Mouse (Mus musculus) embryo, embryonic 11.5 days (tissue): ENCODE measurements at regions not wholly inside any gene's neighbourhood (a gene's known extent, or its start where the extent isn't known, plus 50 kb on each side); places are given as distances from the start of the nearest gene placed in this dataset.

Experiments used
- DNase-seq: peaks from one replicate; pipeline ENCODE4 v3.0.0-alpha.2; 2012; ENCODE audit warnings: low read depth, low spot score

DNA sequence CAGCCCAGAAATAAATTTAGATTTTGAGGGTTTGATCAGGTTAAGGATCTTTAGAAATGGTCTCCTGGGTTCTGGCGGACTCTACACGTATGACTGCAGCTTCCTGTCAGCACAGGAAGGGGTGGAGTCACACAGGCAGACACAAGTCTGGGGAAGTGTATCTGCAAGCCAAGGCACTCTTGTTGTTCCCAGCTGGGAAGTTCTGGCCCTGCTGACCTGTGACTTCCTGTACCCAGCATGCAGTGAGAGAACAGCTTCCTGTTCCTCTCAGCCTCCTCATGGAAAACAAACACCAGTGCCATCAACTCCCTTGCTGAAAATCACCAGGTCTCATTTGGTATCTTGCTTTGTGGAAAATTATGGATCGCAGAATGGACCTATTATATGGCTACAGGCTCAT, 140.9 kb downstream of the Ets2 start:
- DNase-seq: no peak

DNA sequence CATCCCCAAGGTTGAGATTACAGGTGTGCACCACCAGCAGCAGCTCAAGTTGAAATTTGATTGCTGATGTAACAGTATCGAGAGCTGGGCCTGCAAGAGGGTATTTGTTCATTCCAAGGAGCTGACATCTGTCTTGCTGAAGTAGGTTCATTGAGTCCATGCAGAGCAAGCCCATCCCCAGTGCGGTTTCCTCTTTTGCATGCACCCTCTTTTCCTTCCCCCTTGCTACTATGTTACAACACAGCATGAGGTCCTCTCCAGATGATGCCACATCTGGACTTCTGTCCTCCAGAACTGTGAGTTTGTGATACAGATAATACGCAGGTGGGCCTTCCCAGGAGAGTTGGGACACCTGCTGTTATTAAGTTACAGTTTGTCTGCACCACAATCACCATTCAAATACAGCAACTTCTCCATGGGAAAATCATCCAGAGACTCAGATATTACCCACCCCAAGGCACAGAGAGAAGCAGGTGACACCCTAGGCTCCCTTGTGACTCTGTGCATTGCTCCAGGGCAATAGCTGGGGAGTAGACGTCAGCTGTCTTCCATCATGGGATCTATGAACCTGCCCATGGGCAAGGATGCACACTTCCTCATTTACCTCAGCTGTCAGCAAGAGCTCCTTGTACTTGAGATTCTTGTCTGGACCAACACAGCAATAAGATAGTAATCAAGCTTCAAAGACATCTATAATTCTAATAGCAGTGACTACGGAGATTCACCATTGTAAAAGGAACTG, 137.8 kb downstream of the Ets2 start:
- DNase-seq: no peak

DNA sequence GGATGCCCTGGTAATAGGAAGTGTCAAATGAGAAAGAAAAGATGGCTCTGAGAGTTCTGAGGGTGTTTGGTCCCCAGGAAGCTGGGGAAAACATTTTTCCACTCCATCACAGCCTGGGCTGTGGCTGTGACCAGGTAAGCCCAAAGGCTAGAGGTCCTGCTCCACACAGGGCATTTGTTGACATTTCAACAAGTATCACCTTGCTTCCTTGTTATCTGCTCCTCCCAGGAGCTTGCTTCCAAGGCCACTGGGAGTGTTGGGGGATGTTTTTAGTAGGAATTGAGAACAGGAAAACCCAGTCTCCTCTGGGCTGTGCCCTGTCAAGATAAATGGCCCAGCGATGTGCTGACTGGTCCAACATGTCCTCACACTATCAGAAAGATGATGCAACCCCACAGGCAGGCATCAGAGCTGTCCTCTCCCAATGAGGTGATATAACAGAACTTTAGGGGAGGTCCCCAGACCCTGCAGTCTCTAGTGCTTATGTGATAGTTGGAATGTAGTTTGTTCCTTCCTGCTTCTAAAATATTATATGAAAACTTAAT, 137.1 kb downstream of the Ets2 start:
- DNase-seq: no peak

DNA sequence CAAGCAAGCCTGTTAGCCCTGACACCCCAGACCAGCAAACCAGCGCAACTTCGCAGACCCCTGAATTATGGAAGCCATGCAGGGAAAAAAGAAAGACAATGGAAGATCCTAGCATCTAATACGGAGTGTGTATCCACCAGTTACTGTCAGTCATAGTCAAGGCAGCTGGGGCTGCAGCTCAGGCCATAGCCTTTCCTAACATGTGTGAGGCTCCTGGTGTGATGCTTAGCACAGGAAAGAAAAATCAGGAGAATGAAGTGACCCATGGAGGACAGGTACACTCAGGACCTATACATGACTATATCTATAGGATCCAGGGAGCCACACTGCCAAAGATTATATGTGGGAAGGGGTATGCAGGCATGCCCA, 136.6 kb downstream of the Ets2 start:
- DNase-seq: no peak

DNA sequence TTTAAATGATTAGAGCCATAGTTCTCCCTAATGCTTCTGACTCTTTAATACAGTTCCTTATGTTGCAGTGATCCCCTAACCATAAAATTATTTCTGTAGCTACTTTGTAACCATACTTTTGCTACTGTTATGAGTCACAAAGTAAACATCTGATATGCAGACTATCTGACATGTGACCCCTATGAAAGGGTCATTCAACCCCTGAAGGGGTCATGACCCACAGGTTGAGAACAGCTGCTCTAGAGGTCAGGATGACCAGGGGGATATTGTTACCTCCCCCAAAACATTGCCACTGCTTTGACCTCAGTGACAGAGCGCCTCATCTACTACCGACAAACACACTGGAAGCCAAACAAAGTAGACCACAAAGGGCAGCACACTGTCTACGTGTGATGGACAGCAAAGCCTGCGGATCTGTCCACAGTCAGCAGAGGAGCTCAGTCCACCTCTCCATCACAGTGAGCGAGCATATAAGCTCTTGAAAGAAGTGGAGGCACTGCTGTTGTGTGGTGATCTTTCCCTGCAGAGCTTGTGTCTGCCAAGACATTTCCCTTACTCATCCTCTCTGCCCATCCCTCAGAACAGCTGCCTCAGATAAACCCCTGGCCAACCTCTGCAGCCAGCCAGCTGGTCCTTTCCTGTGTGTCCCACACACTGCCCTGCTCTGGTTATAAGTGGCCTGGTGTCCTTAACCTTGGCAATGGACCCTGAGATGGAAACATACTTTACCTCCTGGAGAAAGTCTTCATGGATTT, 136.0 kb downstream of the Ets2 start:
- no peak for DNase-seq

DNA sequence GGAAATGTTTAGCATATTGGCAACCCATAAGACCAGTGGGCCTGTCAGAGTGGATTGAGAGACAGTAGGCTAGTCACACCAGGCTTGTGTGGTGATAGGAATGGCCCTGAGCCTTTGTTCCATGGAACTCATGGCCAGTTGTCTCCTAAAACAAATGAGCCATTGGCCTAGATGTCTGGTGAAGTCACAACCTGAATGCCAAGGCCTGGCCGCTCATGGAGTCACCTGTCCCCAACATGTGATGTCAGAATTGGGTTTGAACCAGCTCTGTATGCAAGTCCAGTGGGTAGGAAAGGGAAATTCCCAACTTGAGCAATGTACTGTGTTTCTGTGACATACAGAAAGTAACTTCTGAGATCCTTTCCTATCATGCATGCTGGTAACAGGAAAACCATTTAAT, 134.1 kb downstream of the Ets2 start:
- no peak for DNase-seq

DNA sequence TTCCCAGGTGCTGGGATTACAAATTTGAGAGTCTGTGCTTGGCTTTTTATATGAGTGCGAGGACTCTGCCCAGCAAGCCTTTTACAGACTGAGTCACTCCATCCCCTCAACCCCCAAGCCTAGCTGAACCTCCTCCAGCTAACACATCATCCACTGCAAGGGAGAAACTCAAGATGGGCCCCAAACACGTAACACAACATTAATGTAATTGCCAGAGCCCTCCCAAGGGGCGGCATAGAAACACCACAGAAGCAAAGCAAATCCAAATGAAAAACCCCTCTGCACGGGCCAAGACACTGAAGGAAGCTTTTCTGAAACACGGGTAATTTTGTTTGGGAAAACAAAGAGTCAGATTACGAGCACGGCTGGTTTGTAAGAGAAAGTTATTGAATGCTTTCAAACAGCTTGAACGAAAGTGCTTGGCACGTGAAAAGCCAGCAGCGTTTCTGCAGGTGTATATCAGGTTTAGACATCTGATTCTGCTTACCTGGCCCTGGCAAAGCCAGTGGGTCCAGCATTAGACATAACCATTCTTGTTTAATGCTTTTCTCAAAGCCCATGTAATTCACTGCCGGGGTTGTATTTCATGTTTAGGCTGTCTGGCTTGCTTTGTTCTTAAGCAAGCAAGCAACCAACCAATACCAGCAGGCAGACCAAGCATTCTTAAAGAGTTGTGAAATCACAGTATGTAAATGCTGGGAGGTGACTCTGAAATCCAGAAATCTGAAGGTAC, 132.8 kb downstream of the Ets2 start:
- DNase-seq: no peak

DNA sequence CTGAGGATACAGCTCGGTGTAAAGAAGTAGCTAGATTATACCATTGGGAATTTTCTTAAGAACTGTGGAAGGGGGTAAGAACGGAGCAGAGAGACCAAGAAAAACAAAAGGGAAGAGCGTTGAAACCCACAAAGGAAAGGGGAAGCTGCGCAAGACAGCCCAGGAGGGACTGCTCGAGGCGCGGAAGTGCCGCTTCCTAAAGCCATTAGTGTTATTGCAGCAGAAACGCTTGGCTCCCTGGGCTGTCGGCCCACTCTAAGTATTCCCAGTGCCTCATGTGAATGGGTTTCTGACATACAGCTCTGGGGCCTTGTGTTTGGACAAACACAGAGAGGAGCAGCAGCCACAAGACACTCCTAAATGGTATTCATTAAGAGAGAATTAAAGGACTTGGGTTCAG, 131.6 kb downstream of the Ets2 start:
- DNase-seq: no peak

DNA sequence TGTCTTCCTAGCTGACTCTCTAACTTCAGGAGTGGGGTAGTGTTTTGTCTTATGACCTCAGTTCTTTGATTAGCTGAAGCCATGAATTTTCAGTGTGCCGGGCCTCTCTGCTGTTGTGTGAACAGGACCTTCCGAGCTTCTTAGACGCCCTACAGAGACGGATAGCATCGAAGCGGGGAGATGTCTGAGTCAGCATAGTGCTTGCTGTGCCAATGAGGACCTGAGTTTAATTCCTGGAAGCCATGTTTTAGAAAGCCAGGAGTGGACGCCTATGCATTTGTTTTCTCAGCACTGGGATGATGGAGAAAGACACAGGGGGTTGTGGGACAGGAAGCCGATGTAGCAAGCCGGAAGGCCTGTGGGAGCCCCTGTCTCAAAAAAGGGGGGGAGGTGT, 130.5 kb downstream of the Ets2 start:
- DNase-seq: no peak

DNA sequence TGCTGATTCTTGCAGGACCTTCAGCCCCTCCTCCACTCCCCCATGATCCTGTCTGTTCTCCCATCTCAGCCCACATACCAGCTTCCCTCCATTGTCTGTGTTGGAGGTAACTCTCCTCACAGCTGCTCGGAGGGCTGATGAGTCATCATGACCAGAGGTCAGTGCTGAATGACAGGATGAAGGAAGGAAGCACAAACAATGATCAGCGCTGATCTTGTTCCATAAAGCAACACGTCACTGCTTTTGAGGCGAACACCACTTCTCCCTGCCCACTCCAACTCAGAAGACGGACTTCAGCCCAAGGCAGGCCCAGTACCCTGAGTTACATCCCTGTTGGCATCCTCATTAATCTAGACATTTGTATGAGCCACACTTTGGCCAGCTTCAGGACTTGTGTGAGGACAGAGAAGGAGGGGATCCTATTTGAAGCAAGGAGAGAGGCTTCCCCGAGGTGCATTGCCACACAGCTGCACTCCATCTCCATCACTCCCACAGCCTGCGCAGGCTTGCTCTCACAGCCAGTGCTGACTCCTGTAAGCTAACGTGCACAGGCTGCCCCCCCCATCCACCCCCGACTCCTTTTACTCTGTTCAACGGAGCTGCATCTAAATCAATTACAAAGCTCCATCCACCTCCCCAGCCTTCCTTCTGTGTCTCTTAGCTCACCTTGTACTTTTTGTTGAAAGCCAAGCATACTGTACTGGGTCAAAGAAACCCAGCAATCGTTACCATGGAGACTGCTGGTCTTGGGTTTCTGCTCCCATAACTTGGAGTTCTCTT, 129.9 kb downstream of the Ets2 start:
- no peak for DNase-seq

DNA sequence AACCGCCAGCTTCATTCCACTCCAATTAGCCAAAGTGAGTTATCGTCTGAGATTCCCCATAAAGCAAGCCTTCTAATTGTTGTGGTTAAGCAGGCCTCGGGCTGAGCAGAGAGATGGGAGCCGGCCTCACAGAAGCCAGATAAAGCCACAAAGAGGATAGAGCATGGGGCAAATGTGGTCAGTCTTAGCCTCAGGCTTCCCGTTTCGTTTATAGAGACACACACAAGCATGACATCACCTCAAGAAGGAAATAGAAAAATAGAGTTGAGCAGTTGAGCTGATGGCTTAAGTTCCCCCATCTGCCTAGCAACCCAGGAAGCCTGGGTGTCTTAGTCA, 125.5 kb downstream of the Ets2 start:
- no peak for DNase-seq

DNA sequence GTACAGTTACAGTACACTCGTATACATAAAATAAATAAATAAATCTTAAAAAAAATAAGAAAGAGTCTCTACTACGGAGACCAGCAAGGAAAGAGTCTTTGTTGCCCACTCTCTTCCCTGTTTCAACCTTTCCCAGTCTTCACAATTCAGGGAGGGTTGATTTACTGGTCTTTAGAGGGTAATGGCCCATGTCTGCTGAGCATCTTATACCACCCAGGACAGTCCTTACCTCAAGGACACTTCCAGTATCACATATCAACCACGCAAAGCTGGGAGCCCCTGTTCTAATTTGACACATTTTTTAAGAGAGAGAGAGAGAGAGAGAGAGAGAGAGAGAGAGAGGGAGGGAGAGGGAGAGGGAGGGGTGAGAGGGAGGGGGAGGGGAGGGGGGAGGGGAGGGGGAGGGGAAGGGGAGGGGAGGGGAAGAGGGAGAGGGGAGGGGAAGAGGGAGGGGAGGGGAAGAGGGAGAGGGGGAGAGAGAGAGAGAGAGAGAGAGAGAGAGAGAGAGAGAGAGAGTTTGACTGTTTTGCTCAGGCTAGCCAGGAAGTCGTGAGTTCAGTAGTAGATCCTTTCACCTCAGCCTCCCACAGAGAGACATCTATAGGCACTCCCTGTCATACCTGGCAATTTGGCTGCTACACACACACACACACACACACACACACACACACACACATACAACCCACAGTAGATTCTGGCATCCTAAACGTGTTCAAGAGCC, 125.0 kb downstream of the Ets2 start:
- no peak for DNase-seq

DNA sequence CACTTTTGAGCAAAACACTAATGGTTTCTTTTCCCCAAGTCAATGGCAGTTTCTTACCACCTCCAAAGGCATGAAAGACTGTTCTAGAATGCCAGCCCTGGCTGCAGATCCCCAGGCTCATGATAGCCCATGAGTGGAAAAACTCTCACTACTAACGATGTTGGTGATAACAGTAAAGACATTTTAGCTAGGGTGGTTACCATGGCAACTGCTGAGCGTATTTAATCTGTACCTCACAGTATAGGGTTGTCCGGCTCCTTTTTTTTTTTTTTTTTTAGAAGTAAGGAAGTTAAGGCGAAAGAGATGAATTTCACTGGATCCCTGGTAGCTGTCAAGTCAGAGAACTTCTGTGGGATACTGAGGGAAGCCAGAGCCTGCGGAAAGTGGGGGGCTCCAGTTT, 123.8 kb downstream of the Ets2 start:
- DNase-seq: no peak

DNA sequence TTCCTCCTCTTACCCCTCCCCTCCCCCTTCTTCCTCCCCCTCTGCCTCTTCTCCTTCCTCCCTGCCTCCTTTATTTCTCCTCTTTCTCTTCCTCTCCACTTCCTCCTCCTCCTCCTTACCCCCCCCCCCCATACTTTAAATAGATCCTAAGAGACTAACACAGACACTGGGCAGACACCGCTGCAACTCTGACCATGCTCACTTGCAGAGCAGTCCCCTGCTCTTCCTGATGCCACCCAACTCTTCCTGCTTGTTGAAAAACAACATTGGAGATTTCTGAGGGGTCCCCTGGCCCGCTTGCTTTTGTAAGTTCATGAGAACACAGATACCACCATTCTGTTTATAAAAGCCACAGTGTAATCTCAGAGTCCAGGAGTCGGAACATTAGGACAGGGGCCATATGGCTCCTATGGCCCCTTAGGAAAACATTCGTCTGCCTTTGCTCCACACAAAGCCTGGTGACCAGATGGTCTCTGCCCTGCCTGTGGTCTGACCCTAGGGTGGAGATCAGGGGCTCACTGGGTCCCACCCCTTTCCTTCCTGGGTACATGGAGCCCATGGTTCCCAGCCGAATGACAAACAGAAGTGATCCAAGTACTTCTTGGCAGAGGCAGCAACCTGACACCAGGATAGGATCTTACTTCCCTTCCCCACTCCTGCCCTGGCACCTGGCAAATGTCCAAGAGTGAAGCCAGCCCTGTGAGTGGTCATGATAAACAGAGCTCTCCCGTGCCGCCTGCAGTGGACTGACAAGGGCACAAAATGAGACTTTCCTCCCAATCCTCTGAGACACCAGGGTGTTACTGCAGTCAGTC, 123.1 kb downstream of the Ets2 start:
- DNase-seq: no peak

DNA sequence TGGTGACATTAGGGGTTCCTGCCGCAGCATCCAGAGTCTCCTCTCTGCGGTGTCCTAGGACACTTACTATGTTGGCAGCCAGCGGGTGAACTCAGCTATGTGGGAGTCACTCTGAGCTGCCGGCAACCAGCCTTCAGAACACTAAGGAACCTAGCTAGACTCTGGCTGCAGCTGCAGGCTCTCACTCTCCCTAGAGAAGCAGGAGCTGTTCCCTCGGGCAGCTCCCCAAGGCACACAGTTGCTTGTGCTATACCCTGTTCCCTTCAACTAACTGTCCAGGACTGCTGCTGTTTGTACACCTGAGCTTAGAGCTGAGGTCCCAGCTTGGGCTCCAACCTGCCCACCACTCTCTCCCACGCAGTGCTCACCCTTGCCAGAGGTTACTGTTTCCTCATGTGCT, 121.9 kb downstream of the Ets2 start:
- no peak for DNase-seq

DNA sequence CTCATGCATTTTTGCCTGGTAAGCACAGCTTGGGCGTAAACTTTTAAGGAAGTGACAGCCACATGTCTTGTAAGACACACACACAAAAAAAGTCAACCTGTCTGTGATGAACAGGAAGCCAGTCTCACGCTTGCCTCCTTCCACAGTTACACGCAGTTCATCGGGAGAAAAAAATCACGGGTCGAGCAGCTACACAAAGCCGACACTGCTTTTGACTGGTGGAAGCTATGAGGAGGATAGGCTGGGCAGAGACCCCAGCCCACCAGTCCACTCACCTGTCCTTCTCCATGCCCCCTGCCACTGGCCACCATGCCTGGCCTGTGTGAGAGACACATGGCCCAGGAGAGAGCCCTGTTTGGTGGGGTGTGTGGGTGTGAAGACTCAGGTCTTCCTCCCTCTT, 119.2 kb downstream of the Ets2 start:
- no peak for DNase-seq

DNA sequence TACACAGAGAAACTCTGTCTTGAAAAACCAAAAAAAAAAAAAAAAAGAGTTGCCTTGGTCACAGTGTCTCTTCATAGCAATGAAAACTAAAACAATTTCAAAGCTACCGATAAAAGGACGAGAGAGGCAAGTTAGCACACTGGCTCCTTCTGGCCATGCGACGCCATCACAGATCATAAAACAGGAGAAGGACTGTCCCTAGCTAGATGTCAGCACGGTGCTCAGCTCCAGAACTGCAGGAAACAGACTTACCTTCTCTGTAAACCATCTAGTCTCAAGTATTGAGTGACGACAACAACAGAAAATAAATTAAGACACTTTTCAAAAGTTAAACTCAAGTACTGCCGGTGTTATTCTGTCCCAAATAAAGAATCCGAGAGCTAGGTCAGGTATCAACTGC, 118.7 kb downstream of the Ets2 start:
- DNase-seq: no peak

DNA sequence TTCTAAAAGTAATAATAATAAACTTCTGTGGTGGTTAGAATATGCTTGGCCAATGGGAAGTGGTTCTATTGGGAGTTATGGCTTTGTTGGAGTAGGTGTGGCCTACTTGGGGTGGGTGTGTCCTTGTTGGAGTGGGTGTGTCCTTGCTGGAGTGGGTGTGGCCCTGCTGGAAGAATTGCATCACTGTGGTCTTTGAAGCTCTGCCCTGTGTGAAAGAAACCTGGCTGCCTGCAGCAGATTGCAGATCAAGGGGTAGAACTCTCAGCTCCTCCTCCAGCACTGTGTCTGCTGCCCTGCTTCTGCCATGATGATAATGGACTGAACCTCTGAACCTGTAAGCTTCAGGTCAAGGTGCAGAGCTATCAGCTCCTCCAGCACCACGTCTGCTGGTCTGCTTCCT, 118.1 kb downstream of the Ets2 start:
- no peak for DNase-seq

DNA sequence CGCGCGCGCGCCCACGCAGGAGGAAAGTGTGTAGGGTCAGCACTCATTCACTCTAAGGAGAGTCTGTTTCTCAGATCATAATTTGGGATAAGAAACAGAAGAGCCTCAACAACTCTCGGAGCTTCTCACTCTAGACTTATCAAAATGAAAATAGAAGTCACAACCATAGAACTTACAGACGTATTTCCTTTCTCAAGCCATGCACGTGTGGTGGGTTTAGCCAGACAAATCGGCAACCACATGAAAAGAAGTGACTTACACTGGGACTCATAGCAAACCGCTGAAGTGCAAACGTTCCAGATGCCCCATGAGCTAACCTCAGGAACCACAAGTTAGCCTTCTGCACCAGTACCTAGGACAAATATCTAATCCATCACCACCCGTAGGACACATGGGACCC, 114.1 kb downstream of the Ets2 start:
- no peak for DNase-seq

DNA sequence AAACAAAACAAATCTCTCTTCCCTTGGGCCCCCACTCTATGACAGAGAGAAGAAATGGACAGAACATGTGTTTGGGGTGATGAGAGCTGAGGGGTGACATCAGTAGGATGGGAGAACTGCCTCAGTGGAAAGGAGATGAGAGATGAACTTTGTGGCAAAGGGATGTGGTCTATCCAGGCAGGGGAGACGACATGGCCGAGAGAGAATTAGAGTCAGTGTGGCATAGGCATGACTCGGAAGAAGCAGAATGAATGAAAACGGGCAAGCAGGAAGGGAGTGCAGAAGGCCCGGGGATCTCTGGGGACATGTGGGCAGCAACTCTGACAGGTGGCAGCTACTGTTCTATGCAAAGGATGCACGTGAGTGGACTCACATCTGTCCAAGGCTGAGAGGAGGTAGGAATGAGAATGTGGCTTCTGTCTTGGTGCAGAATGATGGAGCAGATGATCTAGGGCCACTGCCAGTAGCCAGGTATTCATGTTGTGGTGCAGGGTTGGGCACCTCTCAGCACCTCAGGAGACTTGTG, 113.4 kb downstream of the Ets2 start:
- DNase-seq: no peak
